Mouse (Mus musculus): ENCODE measurements around the gene Slc6a6. TPM values are rescaled to one million over a fixed set of nuclear protein-coding genes. Genes with fewer than 3 reads are reported as not detected.

The Slc6a6 gene
- polyA plus RNA-seq, 1 experiment from 2014 or later, result 64.0 TPM

DNA sequence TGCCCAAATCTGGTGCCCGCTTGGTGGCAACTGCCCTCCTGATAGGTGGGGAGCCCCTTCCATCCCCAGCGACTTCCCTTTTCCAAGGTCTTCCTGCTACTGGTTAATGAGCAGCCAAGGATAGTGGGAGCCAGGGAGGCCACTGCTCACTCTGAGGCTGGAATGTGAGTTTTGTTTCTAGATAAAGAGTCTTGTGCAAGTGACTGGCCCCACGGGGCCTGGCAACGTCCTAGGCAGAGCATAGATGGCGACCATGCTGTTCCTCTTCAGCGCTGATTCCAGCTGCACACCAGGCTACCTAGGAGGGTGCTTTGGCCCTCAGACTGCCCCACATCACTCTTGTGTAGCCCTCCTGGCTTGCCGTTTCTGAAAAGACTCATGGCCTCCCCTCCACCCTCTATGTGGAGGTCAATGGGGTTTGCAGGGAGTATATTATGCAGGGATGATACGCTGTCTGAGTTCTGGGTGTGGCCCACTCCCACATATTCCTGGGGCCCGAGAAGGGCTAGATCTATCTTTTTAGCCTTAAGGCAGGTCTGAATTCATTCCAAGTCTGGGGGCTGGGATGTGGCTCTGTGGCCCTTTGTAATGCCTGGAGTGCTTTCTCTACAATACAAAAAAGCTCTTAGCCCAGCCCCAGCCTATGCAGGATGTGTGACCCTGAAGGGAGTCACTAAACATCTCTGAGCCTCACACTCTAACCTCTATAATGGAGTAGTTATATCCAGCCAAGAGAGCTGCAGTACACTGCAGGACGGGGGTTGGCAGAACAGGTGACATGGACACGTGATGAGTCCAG, 17.2 kb downstream of the Slc6a6 start:
- no peaks in the 10 kb centered on the region for H3K4me1 ChIP-seq (replicated peaks; ENCODE audit: control insufficient read depth, insufficient read depth, low read length)
- no peak overlapping the region for H3K4me3 ChIP-seq (ENCODE audit: low read depth, low read length)
- no peaks in the 10 kb centered on the region for H3K36me3 ChIP-seq (ENCODE audit: control insufficient read depth, insufficient read depth, low read length)
- no peaks in the 10 kb centered on the region for H3K9me3 ChIP-seq (ENCODE audit: control insufficient read depth, low read length)
- 73% methylated on average over 11 of the region's 11 CpGs for WGBS
- no peak overlapping the region for H3K4me2 ChIP-seq (replicated peaks; ENCODE audit: low read depth, low read length)
- ATAC-seq (ENCODE audit: low FRiP score) (no peak), DNase-seq (ENCODE audit: low spot score) (no peak)
- no peak overlapping the region for H3K9ac ChIP-seq (ENCODE audit: low read depth, low read length)
- no peaks in the 10 kb centered on the region for H3K27me3 ChIP-seq (ENCODE audit: control insufficient read depth, insufficient read depth, low read length)
- H3K27ac ChIP-seq (ENCODE audit: low read depth, low read length), result no peak overlapping the region

DNA sequence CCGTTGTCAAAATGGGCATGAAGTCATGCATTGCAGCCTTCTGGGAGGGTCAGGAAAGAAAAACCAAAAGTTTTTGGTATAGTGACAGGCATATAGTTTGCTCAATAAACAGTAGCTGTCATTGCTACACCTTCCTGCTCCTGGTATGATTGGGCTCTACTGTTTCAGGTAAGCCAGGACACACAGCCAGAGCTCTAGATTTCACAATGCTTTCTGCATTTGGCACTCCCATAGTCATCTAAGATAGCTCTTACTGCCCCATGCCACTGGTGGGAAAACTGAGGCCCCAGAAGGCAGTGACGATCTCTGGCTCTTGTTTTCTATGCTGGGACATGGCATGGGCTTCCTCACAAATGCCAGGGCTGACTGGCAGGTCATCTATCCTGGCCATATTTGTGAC, 19.6 kb downstream of the Slc6a6 start:
- Histone ChIP-seq H3K9ac (ENCODE audit: low read depth, low read length) (no peak overlapping the region), H3K27me3 (ENCODE audit: control insufficient read depth, insufficient read depth, low read length) (no peaks in the 10 kb centered on the region), H3K27ac (ENCODE audit: low read depth, low read length) (no peak overlapping the region), H3K4me3 (ENCODE audit: low read depth, low read length) (no peak overlapping the region), H3K36me3 (ENCODE audit: control insufficient read depth, insufficient read depth, low read length) (no peaks in the 10 kb centered on the region), H3K4me2 (replicated peaks; ENCODE audit: low read depth, low read length) (no peak overlapping the region), H3K9me3 (ENCODE audit: control insufficient read depth, low read length) (no peaks in the 10 kb centered on the region), H3K4me1 (replicated peaks; ENCODE audit: control insufficient read depth, insufficient read depth, low read length) (no peaks in the 10 kb centered on the region)
- ATAC-seq (ENCODE audit: low FRiP score) (no peak), DNase-seq (ENCODE audit: low spot score) (no peak)
- 90% methylated on average over 2 of the region's 2 CpGs for WGBS

DNA sequence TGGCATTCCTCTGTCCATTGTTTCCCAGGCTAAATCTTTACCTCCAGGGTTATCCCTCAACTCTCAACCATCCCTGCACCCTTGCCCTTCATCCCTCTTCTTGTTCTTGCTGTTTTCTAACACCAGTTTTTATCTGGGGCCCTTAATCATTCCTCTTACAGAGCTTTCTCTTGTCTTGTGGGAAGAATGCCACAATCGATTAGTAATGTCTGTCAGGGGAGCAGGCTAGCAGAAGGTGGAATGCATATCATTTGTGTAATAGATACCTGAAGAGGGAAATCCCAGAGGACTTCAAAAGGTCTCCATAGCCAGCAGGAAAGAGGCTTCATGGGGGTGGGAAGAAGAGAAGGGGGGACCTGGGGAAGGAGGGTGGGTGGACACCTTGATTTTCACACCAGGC, 20.6 kb downstream of the Slc6a6 start:
- Histone ChIP-seq H3K4me2 (replicated peaks; ENCODE audit: low read depth, low read length) (no peak overlapping the region), H3K9me3 (ENCODE audit: control insufficient read depth, low read length) (no peaks in the 10 kb centered on the region), H3K9ac (ENCODE audit: low read depth, low read length) (no peak overlapping the region), H3K4me1 (replicated peaks; ENCODE audit: control insufficient read depth, insufficient read depth, low read length) (no peaks in the 10 kb centered on the region), H3K36me3 (ENCODE audit: control insufficient read depth, insufficient read depth, low read length) (no peaks in the 10 kb centered on the region), H3K27me3 (ENCODE audit: control insufficient read depth, insufficient read depth, low read length) (no peaks in the 10 kb centered on the region), H3K4me3 (ENCODE audit: low read depth, low read length) (no peak overlapping the region), H3K27ac (ENCODE audit: low read depth, low read length) (no peak overlapping the region)
- ATAC-seq (ENCODE audit: low FRiP score) (no peak), DNase-seq (ENCODE audit: low spot score) (no peak)
- WGBS, result 90% methylated on average over 1 of the region's 1 CpGs

DNA sequence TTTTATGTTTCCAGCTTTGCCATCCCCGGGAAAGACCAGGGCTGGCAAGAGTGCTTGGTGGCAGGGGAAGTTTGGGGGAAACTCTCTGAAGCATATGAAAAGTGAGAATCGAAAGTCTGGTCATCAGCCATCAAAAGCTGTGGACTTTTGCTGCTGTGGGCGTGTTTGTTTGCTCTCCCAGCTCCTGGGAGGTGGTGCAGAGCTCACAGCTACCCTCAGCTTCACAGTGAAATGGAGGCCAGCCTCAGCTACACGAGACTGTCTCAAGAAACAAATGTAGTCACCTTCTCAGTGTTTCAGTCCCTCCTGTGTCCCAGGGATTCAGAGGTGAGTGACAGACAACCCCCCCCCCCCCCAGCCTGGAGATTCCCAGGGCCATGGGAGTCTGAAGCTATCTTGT, 21.8 kb downstream of the Slc6a6 start:
- ATAC-seq (ENCODE audit: low FRiP score) (no peak), DNase-seq (ENCODE audit: low spot score) (no peak)
- Histone ChIP-seq H3K4me1 (replicated peaks; ENCODE audit: control insufficient read depth, insufficient read depth, low read length) (no peaks in the 10 kb centered on the region), H3K36me3 (ENCODE audit: control insufficient read depth, insufficient read depth, low read length) (no peaks in the 10 kb centered on the region), H3K27ac (ENCODE audit: low read depth, low read length) (no peak overlapping the region), H3K9me3 (ENCODE audit: control insufficient read depth, low read length) (no peaks in the 10 kb centered on the region), H3K4me2 (replicated peaks; ENCODE audit: low read depth, low read length) (no peak overlapping the region), H3K4me3 (ENCODE audit: low read depth, low read length) (no peak overlapping the region), H3K27me3 (ENCODE audit: control insufficient read depth, insufficient read depth, low read length) (no peaks in the 10 kb centered on the region), H3K9ac (ENCODE audit: low read depth, low read length) (no peak overlapping the region)
- WGBS, result 60% methylated on average over 4 of the region's 4 CpGs

DNA sequence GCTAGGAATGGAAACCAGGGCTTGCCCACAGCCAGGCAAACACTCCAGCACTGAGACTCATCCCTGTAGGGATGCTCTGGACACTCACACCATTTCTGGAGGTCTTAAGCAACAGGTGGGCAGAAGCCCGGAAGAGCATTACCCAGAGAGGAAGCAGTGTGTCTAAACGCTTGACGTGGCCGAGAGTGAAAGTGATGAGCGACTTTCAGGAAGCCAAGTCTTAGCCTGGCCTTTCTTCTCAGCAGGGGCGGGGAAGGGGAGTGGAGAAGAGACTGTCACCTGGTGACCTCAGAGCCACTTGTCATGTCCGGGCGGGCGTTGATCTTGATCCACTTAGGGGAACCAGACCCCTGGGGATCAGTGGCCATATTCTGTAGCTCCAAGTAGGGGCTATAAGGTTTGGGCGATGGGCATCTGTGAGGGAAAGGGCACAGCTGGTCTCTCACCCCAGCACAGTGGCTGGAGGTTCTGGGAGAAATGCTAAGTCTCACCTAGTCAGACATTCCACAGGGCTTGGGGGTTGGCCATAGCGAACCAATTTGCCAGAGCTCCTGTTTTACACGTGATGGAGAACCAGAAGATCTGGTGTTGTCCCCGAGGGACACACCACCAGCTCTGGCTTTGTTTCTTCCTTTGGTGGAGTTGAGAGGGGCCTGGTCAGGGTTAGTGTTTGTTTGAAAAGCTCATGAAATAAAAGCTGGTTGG, 22.4 kb downstream of the Slc6a6 start:
- H3K4me1 ChIP-seq (replicated peaks; ENCODE audit: control insufficient read depth, insufficient read depth, low read length), result no peaks in the 10 kb centered on the region
- no peaks in the 10 kb centered on the region for H3K27me3 ChIP-seq (ENCODE audit: control insufficient read depth, insufficient read depth, low read length)
- no peaks in the 10 kb centered on the region for H3K9me3 ChIP-seq (ENCODE audit: control insufficient read depth, low read length)
- H3K9ac ChIP-seq (ENCODE audit: low read depth, low read length), result no peak overlapping the region
- no peak overlapping the region for H3K4me3 ChIP-seq (ENCODE audit: low read depth, low read length)
- ATAC-seq (ENCODE audit: low FRiP score) (no peak), DNase-seq (ENCODE audit: low spot score) (no peak)
- H3K27ac ChIP-seq (ENCODE audit: low read depth, low read length), result no peak overlapping the region
- no peak overlapping the region for H3K4me2 ChIP-seq (replicated peaks; ENCODE audit: low read depth, low read length)
- H3K36me3 ChIP-seq (ENCODE audit: control insufficient read depth, insufficient read depth, low read length), result no peaks in the 10 kb centered on the region
- WGBS, result 72% methylated on average over 13 of the region's 13 CpGs

DNA sequence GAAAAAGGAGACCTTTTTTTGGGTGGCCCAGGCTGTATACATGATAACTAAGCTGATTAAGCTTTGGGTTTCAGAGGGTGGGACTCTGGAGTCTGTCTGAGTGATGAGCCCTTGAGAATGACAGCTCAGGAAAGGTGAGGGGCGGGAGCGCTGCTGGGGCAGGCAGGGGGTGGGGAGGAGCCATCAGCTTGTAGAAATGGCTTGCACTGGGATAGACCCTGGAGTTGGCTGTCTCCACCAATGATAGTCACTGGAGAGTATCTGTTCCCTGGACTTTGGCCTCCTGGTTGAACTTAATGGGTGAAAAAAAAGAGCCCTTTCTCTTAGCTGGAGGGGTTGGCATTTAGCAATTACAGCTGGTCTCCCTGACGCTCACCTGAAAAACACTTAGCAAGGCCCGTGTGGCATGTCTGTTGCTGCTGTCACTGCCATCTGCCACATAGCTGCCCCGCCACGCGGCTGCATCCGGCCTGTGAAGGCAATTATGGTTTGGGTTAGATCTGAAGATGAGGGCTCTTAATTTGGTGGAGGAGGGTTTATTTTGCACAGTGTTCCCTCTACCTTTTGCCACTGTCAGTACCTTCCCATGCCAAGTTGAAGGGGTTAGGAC, 23.5 kb downstream of the Slc6a6 start:
- H3K36me3 ChIP-seq (ENCODE audit: control insufficient read depth, insufficient read depth, low read length), result no peaks in the 10 kb centered on the region
- peaks cover 6% of the 10 kb centered on the region for H3K4me1 ChIP-seq (replicated peaks; ENCODE audit: control insufficient read depth, insufficient read depth, low read length)
- ATAC-seq (ENCODE audit: low FRiP score) (no peak), DNase-seq (ENCODE audit: low spot score) (no peak)
- no peak overlapping the region for H3K4me3 ChIP-seq (ENCODE audit: low read depth, low read length)
- 90% methylated on average over 8 of the region's 8 CpGs for WGBS
- H3K9me3 ChIP-seq (ENCODE audit: control insufficient read depth, low read length), result no peaks in the 10 kb centered on the region
- H3K27me3 ChIP-seq (ENCODE audit: control insufficient read depth, insufficient read depth, low read length), result no peaks in the 10 kb centered on the region
- no peak overlapping the region for H3K27ac ChIP-seq (ENCODE audit: low read depth, low read length)
- H3K4me2 ChIP-seq (replicated peaks; ENCODE audit: low read depth, low read length), result no peak overlapping the region
- H3K9ac ChIP-seq (ENCODE audit: low read depth, low read length), result no peak overlapping the region

DNA sequence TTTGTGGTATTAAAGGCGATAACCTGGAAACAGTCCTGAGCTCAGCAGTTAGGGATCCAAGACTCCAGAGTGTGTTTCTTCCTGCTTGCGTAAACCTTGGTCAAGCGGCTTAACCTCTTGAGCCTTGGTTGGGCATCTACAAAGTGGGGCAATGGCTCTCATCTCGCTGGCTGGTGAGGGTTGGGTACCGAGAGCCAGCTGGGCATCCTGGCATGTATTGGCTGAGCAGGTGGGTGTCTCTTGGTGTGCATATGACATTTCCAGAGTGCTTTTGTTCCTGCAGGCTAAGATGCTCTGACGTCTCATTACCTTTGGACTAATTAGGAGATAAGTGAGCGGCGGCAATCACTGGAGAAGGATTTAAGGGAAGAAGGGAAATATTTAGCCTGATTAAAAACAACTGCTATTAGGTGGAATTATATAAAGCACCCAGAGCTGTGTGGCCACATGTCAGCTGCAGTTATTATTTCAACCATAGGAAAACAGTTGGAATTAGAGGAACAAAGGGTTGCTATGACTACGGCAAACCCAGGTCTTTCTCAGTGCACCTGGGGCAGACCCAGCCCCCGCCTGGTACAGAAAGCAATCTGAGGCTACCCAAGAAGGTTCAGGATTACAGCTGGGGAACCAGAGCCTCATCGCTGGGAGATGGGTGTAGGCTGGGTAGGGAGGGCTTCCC, 24.2 kb downstream of the Slc6a6 start:
- H3K4me3 ChIP-seq (ENCODE audit: low read depth, low read length), result no peak overlapping the region
- no peaks in the 10 kb centered on the region for H3K27me3 ChIP-seq (ENCODE audit: control insufficient read depth, insufficient read depth, low read length)
- H3K9me3 ChIP-seq (ENCODE audit: control insufficient read depth, low read length), result no peaks in the 10 kb centered on the region
- DNase-seq (ENCODE audit: low spot score) (no peak), ATAC-seq (ENCODE audit: low FRiP score) (no peak)
- 92% methylated on average over 11 of the region's 11 CpGs for WGBS
- H3K27ac ChIP-seq (ENCODE audit: low read depth, low read length), result no peak overlapping the region
- no peak overlapping the region for H3K4me2 ChIP-seq (replicated peaks; ENCODE audit: low read depth, low read length)
- no peak overlapping the region for H3K9ac ChIP-seq (ENCODE audit: low read depth, low read length)
- peaks cover 12% of the 10 kb centered on the region for H3K4me1 ChIP-seq (replicated peaks; ENCODE audit: control insufficient read depth, insufficient read depth, low read length)
- no peaks in the 10 kb centered on the region for H3K36me3 ChIP-seq (ENCODE audit: control insufficient read depth, insufficient read depth, low read length)

DNA sequence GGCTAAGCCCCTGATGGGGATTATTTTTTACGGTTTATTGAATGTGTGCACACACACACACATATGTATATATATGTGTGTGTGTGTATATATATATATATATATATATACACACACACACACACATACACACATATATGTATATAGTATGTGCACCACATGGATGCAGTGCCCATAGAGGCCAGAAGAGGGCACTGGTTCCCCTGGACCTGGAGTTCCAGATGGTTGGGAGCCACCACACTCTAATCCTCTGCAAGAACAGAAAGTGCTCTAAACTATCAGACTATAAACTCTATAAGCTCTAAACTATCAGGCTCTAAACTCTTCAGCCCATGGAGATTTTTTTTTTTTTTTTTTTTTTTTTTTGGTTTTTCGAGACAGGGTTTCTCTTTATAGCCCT, 25.1 kb downstream of the Slc6a6 start:
- WGBS, result 84% methylated on average over 2 of the region's 2 CpGs
- peak; percentile 22 for DNase-seq (ENCODE audit: low spot score)

More for the DNA sequence above, 25.1 kb downstream of the Slc6a6 start:
- H3K27me3 ChIP-seq (ENCODE audit: control insufficient read depth, insufficient read depth, low read length), result no peaks in the 10 kb centered on the region
- peaks cover 15% of the 10 kb centered on the region for H3K4me1 ChIP-seq (replicated peaks; ENCODE audit: control insufficient read depth, insufficient read depth, low read length)
- no peak overlapping the region for H3K4me2 ChIP-seq (replicated peaks; ENCODE audit: low read depth, low read length)
- no peak for ATAC-seq (ENCODE audit: low FRiP score)
- no peaks in the 10 kb centered on the region for H3K9me3 ChIP-seq (ENCODE audit: control insufficient read depth, low read length)
- no peaks in the 10 kb centered on the region for H3K36me3 ChIP-seq (ENCODE audit: control insufficient read depth, insufficient read depth, low read length)
- H3K4me3 ChIP-seq (ENCODE audit: low read depth, low read length), result no peak overlapping the region
- no peak overlapping the region for H3K9ac ChIP-seq (ENCODE audit: low read depth, low read length)
- no peak overlapping the region for H3K27ac ChIP-seq (ENCODE audit: low read depth, low read length)
